Mouse (Mus musculus) erythroblast, embryonic 14.5 days (primary cell): ENCODE measurements around the gene Rbmxl1.

Experiments
- GATA1 ChIP-seq: IDR thresholded peaks from 2 replicates; pipeline ENCODE4 v1.6.1; 2012; ENCODE audit warnings: low read length, inconsistent platforms, mixed read lengths
- TAL1 ChIP-seq: IDR thresholded peaks from 3 replicates; pipeline ENCODE4 v1.6.1; 2012; ENCODE audit warnings: low read length, inconsistent platforms, mixed read lengths

GRCm38 (mm10) chr8:78493031-78493430 lies 15.7 kb downstream of the Rbmxl1 start:
- TF ChIP-seq TAL1 (no peak), GATA1 (no peak)
